Mouse (Mus musculus) layer of hippocampus, adult 8-10 months (tissue): ENCODE measurements at regions not wholly inside any gene's neighbourhood (a gene's known extent, or its start where the extent isn't known, plus 50 kb on each side); places are given as distances from the start of the nearest gene placed in this dataset.

Experiments
- DNase-seq, 2 experiments: peaks; one replicate each; pipeline ENCODE4 v3.0.0; 2022; ENCODE audit warnings: low spot score in 2 of 2

- peak in 1 of 2 experiments; percentile 34 for DNase-seq
These were observed 96.2 kb upstream of the Klf9 start for GRCm38 (mm10) chr19:23044510-23045464.

GRCm38 (mm10) chr19:23051456-23051855 is 89.6 kb upstream of the Klf9 start:
- DNase-seq, result no peak

- no peak for DNase-seq
These were observed 86.6 kb upstream of the Klf9 start for GRCm38 (mm10) chr19:23054440-23054839.

GRCm38 (mm10) chr19:23055916-23056805 is 84.9 kb upstream of the Klf9 start:
- no peak for DNase-seq

- DNase-seq, result peak; percentile 79 to 85
These were observed 83.9 kb upstream of the Klf9 start for GRCm38 (mm10) chr19:23056851-23057707.

GRCm38 (mm10) chr19:23057739-23058501 is 83.1 kb upstream of the Klf9 start:
- DNase-seq, result peak in 1 of 2 experiments; percentile 38

- no peak for DNase-seq
These were observed 82.5 kb upstream of the Klf9 start for GRCm38 (mm10) chr19:23058502-23058900.

- DNase-seq, result no peak
These were observed 79.9 kb upstream of the Klf9 start for GRCm38 (mm10) chr19:23061081-23061640.

GRCm38 (mm10) chr19:23061906-23062305 is 79.1 kb upstream of the Klf9 start:
- no peak for DNase-seq

- no peak for DNase-seq
These were observed 78.2 kb upstream of the Klf9 start for GRCm38 (mm10) chr19:23062851-23063250.

GRCm38 (mm10) chr19:23065548-23065947 is 75.5 kb upstream of the Klf9 start:
- DNase-seq, result no peak

- DNase-seq, result no peak
These were observed 74.3 kb upstream of the Klf9 start for GRCm38 (mm10) chr19:23066726-23067125.

- no peak for DNase-seq
These were observed 72.4 kb upstream of the Klf9 start for GRCm38 (mm10) chr19:23068600-23068999.

GRCm38 (mm10) chr19:23069656-23070055 is 71.4 kb upstream of the Klf9 start:
- DNase-seq, result no peak

GRCm38 (mm10) chr19:23071000-23071399 is 70.0 kb upstream of the Klf9 start:
- no peak for DNase-seq

- DNase-seq, result no peak
These were observed 66.1 kb upstream of the Klf9 start for GRCm38 (mm10) chr19:23074602-23075570.

GRCm38 (mm10) chr19:23075790-23076189 is 65.2 kb upstream of the Klf9 start:
- no peak for DNase-seq

GRCm38 (mm10) chr19:23085173-23085660 is 55.8 kb upstream of the Klf9 start:
- DNase-seq, result no peak

GRCm38 (mm10) chr19:23087575-23087974 is 53.5 kb upstream of the Klf9 start:
- DNase-seq, result no peak
